Mouse (Mus musculus) forebrain, embryonic 14.5 days (tissue): ENCODE data around the gene Asns. TPM values are rescaled to one million over a fixed set of nuclear protein-coding genes. Genes with fewer than 3 reads are reported as not detected.
"Not testable (repeated sequence)": the region's sequence is repeated elsewhere in the genome, so short reads cannot be mapped to it uniquely, and the experiment has no call there.

Experiments
- ATAC-seq: fragments of 200-750 bp; cut with Nextera tagmentation; 2 replicates; pipeline ENCODE4 v1.8.0; 2017; ENCODE audit warnings: mild to moderate bottlenecking, moderate library complexity
- DNase-seq: peaks from one replicate; pipeline ENCODE4 v3.0.0-alpha.2; 2015; ENCODE audit warnings: low spot score
- H3K27ac ChIP-seq: fragments of 300-500 bp; sonication (generic); 2 replicates; pipeline ENCODE4 v1.5.1; 2014; ENCODE audit warnings: low read depth, mild to moderate bottlenecking, control low read depth, low read length, moderate library complexity
- H3K27me3 ChIP-seq: fragments of 300-500 bp; sonication (generic); replicated peaks from 2 replicates; pipeline ENCODE4 v1.6.1; 2014; ENCODE audit warnings: low read length, control low read depth, mixed read lengths; ENCODE audit not compliant: control insufficient read depth, insufficient read depth
- H3K36me3 ChIP-seq: fragments of 300-500 bp; sonication (generic); 2 replicates; pipeline ENCODE4 v1.6.1; 2014; ENCODE audit warnings: low read length, control low read depth; ENCODE audit not compliant: control insufficient read depth, insufficient read depth
- H3K4me1 ChIP-seq: fragments of 300-500 bp; sonication (generic); 2 replicates; pipeline ENCODE4 v1.6.1; 2014; ENCODE audit warnings: antibody characterized with exemption, low read length, control low read depth; ENCODE audit not compliant: control insufficient read depth, insufficient read depth
- H3K4me2 ChIP-seq: fragments of 300-500 bp; sonication (generic); 2 replicates; pipeline ENCODE4 v1.6.1; 2014; ENCODE audit warnings: mild to moderate bottlenecking, control low read depth, low read length
- H3K4me3 ChIP-seq: fragments of 300-500 bp; sonication (generic); 2 replicates; pipeline ENCODE4 v1.5.1; 2014; ENCODE audit warnings: low read depth, low read length, control low read depth
- H3K9ac ChIP-seq: fragments of 300-500 bp; sonication (generic); 2 replicates; pipeline ENCODE4 v1.6.1; 2014; ENCODE audit warnings: mild to moderate bottlenecking, low read length, control low read depth, moderate library complexity
- H3K9me3 ChIP-seq: fragments of 300-500 bp; sonication (generic); replicated peaks from 2 replicates; pipeline ENCODE4 v1.6.1; 2016; ENCODE audit warnings: low read length, control low read depth, mixed read lengths; ENCODE audit not compliant: control insufficient read depth
- WGBS: fragments of 180-500 bp; shearing (Covaris S2); extraction: QIAGEN DNeasy Blood & Tissue Kit; methylation state at CpG from one replicate; pipeline ENCODE4 v1.1.7; 2014; 5-methylcytosine and 5-hydroxymethylcytosine counted together
- polyA plus RNA-seq: library from polyadenylated mRNA; unstranded; fragments of >200 nt; fragmentation: Nextera tagmentation; extraction: Ambion mirVana; gene quantifications from 2 replicates; pipeline ENCODE4 v1.2.1, GENCODE M21; 2014

The Asns gene
- polyA plus RNA-seq, 1 experiment from 2014 or later: 61.2 TPM

GRCm38 (mm10) chr6:7669721-7670120 is 23.3 kb downstream of the Asns start:
- no peak overlapping the region for H3K27ac ChIP-seq
- WGBS: 84% methylated on average over 5 of the region's 5 CpGs
- H3K4me1 ChIP-seq: no peaks in the 10 kb centered on the region
- H3K9ac ChIP-seq: no peak overlapping the region
- H3K4me3 ChIP-seq: no peak overlapping the region
- no peaks in the 10 kb centered on the region for H3K9me3 ChIP-seq
- ATAC-seq: no peak
- no peaks in the 10 kb centered on the region for H3K27me3 ChIP-seq
- no peak overlapping the region for H3K4me2 ChIP-seq
- DNase-seq: no peak
- no peaks in the 10 kb centered on the region for H3K36me3 ChIP-seq

- DNase-seq (no peak), ATAC-seq (no peak)
- H3K9ac ChIP-seq: no peak overlapping the region
- H3K27ac ChIP-seq: no peak overlapping the region
- H3K27me3 ChIP-seq: no peaks in the 10 kb centered on the region
- H3K4me1 ChIP-seq: no peaks in the 10 kb centered on the region
- no peak overlapping the region for H3K4me3 ChIP-seq
- no peaks in the 10 kb centered on the region for H3K36me3 ChIP-seq
- no peak overlapping the region for H3K4me2 ChIP-seq
- H3K9me3 ChIP-seq: no peaks in the 10 kb centered on the region
- WGBS: 83% methylated on average over 5 of the region's 5 CpGs
Observed at GRCm38 (mm10) chr6:7668332-7668731, 24.7 kb downstream of the Asns start.

GRCm38 (mm10) chr6:7665902-7666301 is 27.2 kb downstream of the Asns start:
- 89% methylated on average over 3 of the region's 4 CpGs for WGBS
- not testable (repeated sequence) for H3K4me1 ChIP-seq, H3K4me3 ChIP-seq, H3K4me2 ChIP-seq, H3K9ac ChIP-seq, H3K27me3 ChIP-seq, H3K27ac ChIP-seq, DNase-seq, H3K9me3 ChIP-seq, H3K36me3 ChIP-seq, ATAC-seq

- DNase-seq: no peak
Observed at GRCm38 (mm10) chr6:7661455-7661854, 31.6 kb downstream of the Asns start.

GRCm38 (mm10) chr6:7660377-7661080 is 32.5 kb downstream of the Asns start:
- Histone ChIP-seq H3K4me1 (no peaks in the 10 kb centered on the region), H3K27me3 (no peaks in the 10 kb centered on the region), H3K9ac (no peak overlapping the region), H3K4me3 (no peak overlapping the region), H3K4me2 (no peak overlapping the region), H3K36me3 (no peaks in the 10 kb centered on the region), H3K27ac (no peak overlapping the region), H3K9me3 (no peaks in the 10 kb centered on the region)
- WGBS: 67% methylated on average over 5 of the region's 5 CpGs
- DNase-seq (peak; percentile 83), ATAC-seq (peak; percentile 50; the same call in 1 of the 2 replicates)

More at GRCm38 (mm10) chr6:7661455-7661854, 31.6 kb downstream of the Asns start:
- H3K4me1 ChIP-seq: no peaks in the 10 kb centered on the region
- H3K27me3 ChIP-seq: no peaks in the 10 kb centered on the region
- H3K27ac ChIP-seq: no peak overlapping the region
- no peaks in the 10 kb centered on the region for H3K9me3 ChIP-seq
- no peak for ATAC-seq
- no peak overlapping the region for H3K4me2 ChIP-seq
- WGBS: 88% methylated on average over 4 of the region's 4 CpGs
- no peak overlapping the region for H3K9ac ChIP-seq
- no peaks in the 10 kb centered on the region for H3K36me3 ChIP-seq
- H3K4me3 ChIP-seq: no peak overlapping the region

- Histone ChIP-seq H3K4me2 (no peak overlapping the region), H3K27me3 (no peaks in the 10 kb centered on the region), H3K36me3 (no peaks in the 10 kb centered on the region), H3K4me1 (no peaks in the 10 kb centered on the region), H3K9me3 (no peaks in the 10 kb centered on the region), H3K27ac (no peak overlapping the region), H3K9ac (no peak overlapping the region), H3K4me3 (no peak overlapping the region)
- 87% methylated on average over 1 of the region's 1 CpGs for WGBS
- DNase-seq (peak; percentile 61), ATAC-seq (no peak)
Observed at GRCm38 (mm10) chr6:7656601-7657000, 36.5 kb downstream of the Asns start.

- no peak overlapping the region for H3K9ac ChIP-seq
- H3K4me1 ChIP-seq: no peaks in the 10 kb centered on the region
- H3K27me3 ChIP-seq: no peaks in the 10 kb centered on the region
- H3K9me3 ChIP-seq: no peaks in the 10 kb centered on the region
- H3K27ac ChIP-seq: no peak overlapping the region
- no peak overlapping the region for H3K4me2 ChIP-seq
- no peaks in the 10 kb centered on the region for H3K36me3 ChIP-seq
- no peak overlapping the region for H3K4me3 ChIP-seq
- DNase-seq (no peak), ATAC-seq (no peak)
Observed at GRCm38 (mm10) chr6:7648458-7648857, 44.6 kb downstream of the Asns start.

Other genes with a start within 250 kb of the Asns start
- gene Tac1, start 138.4 kb downstream of the Asns start, polyA plus RNA-seq: 59.9 and 76.7 TPM in 2 replicates
- gene C1galt1, start 151.6 kb upstream of the Asns start, polyA plus RNA-seq: 2.5 and 2.8 TPM in 2 replicates